Mouse (Mus musculus) sigmoid colon, adult 10 weeks (tissue): ENCODE data around the gene Abhd14b. TPM values are rescaled to one million over a fixed set of nuclear protein-coding genes. Genes with fewer than 3 reads are reported as not detected.

Experiments
- polyA plus RNA-seq: library from polyadenylated mRNA; stranded (reverse); fragments of 350-450 nt; fragmentation: Illumina TruSeq; extraction: RNeasy Lipid Tissue Mini Kit (QIAGEN cat#74804); gene quantifications from one replicate; pipeline ENCODE4 v1.2.3, GENCODE M21; 2014; ENCODE audit warnings: low read depth, low replicate concordance

The Abhd14b gene
- 22.5 TPM for polyA plus RNA-seq

DNA sequence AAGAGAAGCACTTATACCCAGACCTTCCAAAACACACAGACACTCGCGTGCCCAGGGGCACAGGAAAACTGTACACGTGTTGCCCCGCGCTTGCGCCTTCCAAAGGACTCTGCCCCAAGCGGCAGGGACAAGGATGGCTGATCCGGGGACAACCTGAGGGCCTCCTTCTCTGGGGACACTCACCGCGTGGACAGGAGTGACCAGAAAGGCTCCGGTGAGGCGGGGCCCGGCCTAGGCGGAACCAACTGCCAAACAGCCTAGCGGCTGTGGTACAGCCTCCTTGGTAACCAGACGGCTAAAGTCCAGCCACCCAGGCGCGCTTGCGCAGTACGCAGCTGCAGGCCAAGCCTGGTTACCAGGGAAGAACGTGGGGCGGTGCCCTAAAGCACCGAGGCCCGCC, at the start of gene Abhd14b, which contains the start of gene Abhd14a:
Gene Abhd14b, plus strand, starts transcription at position 112 of the 400 bp plus-strand sequence.
Gene Abhd14a, minus strand, starts transcription at position 331 of the 400 bp plus-strand sequence.

GRCm38 (mm10) chr9:106429221-106430014, 17.8 kb upstream of the Abhd14b start, which contains the start of gene Rpl29:
Gene Rpl29, plus strand, starts transcription at chr9:106429454.

GRCm38 (mm10) chr9:106453271-106454070, 6.2 kb downstream of the Abhd14b start, which contains the start of gene Pcbp4:
Gene Pcbp4, plus strand, starts transcription at chr9:106453291.

GRCm38 (mm10) chr9:106465571-106466200, 18.4 kb downstream of the Abhd14b start, which contains the start of gene Gpr62:
Gene Gpr62, minus strand, starts transcription at chr9:106465938.

DNA sequence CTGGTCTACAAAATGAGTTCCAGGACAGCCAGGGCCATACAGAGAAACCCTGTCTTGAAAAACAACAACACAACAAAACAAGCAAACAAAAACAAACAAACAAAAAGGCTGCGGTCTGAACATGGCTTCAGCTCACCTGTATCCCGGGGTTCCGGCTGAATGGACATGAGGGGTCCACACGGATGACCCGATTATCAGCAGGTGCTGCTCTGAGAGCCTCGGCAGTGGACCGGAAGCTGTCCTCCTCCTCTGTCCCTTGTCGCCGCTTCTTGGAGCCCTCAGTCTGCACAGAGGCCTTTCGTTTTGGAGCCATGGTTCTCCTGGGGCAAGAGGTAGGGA, 28.4 kb downstream of the Abhd14b start, which contains the start of gene Rrp9:
Gene Rrp9, plus strand, starts transcription at position 301 of the 339 bp plus-strand sequence.

GRCm38 (mm10) chr9:106476924-106477484, 29.7 kb downstream of the Abhd14b start, which contains the start of gene Parp3:
Gene Parp3, minus strand, starts transcription at chr9:106476949.

GRCm38 (mm10) chr9:106499667-106500066, 52.4 kb downstream of the Abhd14b start, which contains the start of gene Iqcf1:
Gene Iqcf1, plus strand, starts transcription at chr9:106499967.

Other genes starting within 250 kb of the Abhd14b start
- 2.3 TPM for gene Ppm1m, start 247.7 kb upstream of the Abhd14b start, polyA plus RNA-seq
- not detected for gene Twf2, start 244.4 kb upstream of the Abhd14b start, polyA plus RNA-seq
- gene Tlr9, start 224.9 kb upstream of the Abhd14b start, polyA plus RNA-seq = not detected
- 41.9 TPM for gene Alas1, start 198.8 kb upstream of the Abhd14b start, polyA plus RNA-seq
- 2.1 TPM for gene Poc1a, start 166.4 kb upstream of the Abhd14b start, polyA plus RNA-seq
- gene Dusp7, start 78.8 kb upstream of the Abhd14b start, polyA plus RNA-seq = 15.3 TPM
- 46.6 TPM for gene Rpl29, start 18.0 kb upstream of the Abhd14b start, polyA plus RNA-seq
- 2.6 TPM for gene Acy1, start 9.1 kb upstream of the Abhd14b start, polyA plus RNA-seq
- 2.9 TPM for gene Abhd14a, start 219 bp downstream of the Abhd14b start, polyA plus RNA-seq
- gene Pcbp4, start 5.8 kb downstream of the Abhd14b start, polyA plus RNA-seq = 1.1 TPM
- not detected for gene Gpr62, start 18.5 kb downstream of the Abhd14b start, polyA plus RNA-seq
- not detected for gene Rrp9, start 28.5 kb downstream of the Abhd14b start, polyA plus RNA-seq
- 11.2 TPM for gene Parp3, start 29.5 kb downstream of the Abhd14b start, polyA plus RNA-seq
- gene Iqcf1, start 52.5 kb downstream of the Abhd14b start, polyA plus RNA-seq = not detected
- not detected for gene Iqcf5, start 67.1 kb downstream of the Abhd14b start, polyA plus RNA-seq
- not detected for gene Iqcf3, start 114.2 kb downstream of the Abhd14b start, polyA plus RNA-seq
- not detected for gene Iqcf4, start 123.5 kb downstream of the Abhd14b start, polyA plus RNA-seq
- not detected for gene Iqcf6, start 179.1 kb downstream of the Abhd14b start, polyA plus RNA-seq
- not detected for gene Grm2, start 208.6 kb downstream of the Abhd14b start, polyA plus RNA-seq
- 2.6 TPM for gene Tex264, start 238.5 kb downstream of the Abhd14b start, polyA plus RNA-seq